Mouse (Mus musculus): ENCODE data around the gene Azi2.

- TF ChIP-seq GATA1 (IDR thresholded peaks at IDR 0.05; ENCODE audit: borderline replicate concordance, low read length) (no peak), FLI1 (IDR thresholded peaks at IDR 0.05; ENCODE audit: low read length) (no peak)
Observed at GRCm38 (mm10) chr9:118030252-118030651, 10.0 kb upstream of the Azi2 start.

Data from megakaryocyte, embryonic 14.5 days (primary cell).